Mouse (Mus musculus) cerebellum, adult 11 months (tissue): ENCODE measurements around the gene Ccdc65.
"Not testable (repeated sequence)": the region's sequence is repeated elsewhere in the genome, so short reads cannot be mapped to it uniquely, and the experiment has no call there.

Experiments
- DNase-seq: peaks from one replicate; pipeline ENCODE4 v3.0.0; 2022

Gene Ccdc65

DNA sequence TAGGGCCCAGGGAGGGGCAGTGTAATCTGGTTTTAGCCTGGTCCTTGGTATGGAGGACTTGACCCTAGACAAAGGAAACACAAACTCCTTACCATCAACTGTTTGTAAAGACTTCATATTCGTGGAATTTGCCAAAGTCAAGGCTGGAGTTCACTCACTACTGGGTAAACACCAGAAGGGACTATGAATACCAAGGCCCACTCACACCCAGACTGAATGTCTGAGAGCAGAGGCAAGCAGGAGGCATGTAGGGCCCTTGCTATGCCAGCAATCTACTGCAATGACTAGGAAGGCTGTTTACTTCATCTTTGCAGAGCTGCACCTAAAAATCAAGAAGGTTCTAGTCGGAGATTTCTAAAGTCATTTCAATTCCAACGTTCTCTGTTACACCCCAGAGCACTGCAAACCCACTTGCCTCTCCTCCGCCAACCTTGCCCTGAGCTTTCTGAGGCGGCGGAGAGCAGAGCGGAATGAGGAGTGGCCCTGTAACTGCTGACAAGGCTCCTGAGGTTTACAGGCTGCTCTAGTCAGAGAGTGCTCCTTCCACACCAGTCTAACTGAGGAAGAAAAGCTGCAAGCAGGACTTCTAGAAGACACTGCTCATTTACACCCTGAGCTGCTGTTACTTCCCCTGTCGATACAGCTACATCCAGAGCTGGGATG lies 34.9 kb downstream of the Ccdc65 start:
- DNase-seq, result no peak

DNA sequence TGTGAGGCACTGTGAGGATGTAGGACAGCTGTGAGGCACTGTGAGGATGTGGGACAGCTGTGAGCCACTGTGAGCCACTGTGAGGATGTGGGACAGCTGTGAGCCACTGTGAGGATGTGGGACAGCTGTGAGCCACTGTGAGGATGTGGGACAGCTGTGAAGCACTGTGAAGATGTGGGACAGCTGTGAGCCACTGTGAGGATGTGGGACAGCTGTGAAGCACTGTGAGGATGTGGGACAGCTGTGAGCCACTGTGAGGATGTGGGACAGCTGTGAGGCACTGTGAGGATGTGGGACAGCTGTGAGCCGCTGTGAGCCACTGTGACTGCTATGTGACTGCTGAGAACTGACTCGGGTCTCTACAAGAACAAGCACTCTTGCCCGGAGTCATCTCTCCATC lies 35.9 kb downstream of the Ccdc65 start:
- not testable (repeated sequence) for DNase-seq

DNA sequence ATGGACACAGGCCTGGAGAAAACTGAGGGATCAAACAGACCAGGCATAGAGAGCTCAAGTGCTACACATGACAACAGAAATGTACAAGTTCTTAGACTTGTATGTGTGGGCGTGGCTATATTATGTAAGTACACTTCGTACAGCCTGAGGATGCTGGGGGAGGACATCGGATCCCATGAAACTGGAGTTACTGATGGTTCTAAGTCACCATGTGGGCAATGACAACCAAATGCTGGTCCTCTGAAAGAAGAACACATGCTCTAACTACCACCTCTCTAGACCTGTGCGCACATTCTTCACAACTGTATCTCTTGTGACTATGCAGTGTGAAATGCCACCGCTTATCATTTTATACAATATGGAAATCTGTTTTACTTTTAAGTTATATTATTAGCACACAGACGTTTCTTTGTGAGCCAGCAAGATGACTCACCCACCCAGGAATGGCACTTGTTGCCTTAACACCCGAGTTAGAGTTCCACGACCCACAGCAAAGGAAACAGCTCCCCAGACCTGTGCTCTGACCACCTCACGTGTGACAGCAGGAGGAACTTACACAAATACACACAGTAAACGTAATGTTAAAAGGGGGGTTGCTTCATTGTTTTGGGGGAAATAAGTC lies 38.4 kb downstream of the Ccdc65 start:
- DNase-seq, result no peak

DNA sequence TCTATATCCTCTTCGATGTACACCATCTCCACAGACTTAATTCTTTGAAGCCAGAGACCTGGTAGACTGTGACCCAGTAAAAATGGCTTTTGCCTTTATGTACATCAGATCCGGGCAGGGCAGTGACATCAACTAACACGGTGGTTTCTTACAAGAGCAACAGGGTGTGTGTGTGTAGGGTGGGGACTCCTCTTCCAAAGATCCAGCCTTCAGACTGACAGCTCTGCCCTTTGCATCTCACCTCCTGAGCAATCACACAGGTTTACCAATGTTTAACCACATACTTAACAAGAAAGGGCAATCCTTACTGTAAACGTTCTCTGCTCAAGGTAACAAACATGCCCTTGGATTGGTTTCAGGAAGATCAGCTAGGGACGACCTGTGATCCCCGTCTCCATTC lies 39.3 kb downstream of the Ccdc65 start:
- DNase-seq, result no peak

DNA sequence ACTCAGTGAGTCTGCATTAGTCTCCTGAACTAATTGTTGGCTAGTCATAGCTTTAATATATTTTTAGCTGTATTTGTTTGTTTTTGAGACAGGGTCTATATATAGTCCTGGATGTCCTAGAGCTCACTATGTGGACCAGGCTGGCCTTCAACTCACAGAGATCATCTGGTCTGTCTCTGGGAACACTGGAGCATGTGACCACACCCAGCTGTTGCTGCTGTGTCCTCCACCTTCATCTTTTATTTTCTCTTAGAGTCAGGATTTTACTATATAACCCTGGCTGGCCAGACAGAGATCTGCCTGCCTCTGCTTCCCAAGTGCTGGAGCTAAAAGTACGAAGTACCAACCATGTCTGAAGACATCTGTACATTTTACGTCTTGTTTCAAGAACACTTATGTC lies 41.1 kb downstream of the Ccdc65 start:
- DNase-seq, result no peak

DNA sequence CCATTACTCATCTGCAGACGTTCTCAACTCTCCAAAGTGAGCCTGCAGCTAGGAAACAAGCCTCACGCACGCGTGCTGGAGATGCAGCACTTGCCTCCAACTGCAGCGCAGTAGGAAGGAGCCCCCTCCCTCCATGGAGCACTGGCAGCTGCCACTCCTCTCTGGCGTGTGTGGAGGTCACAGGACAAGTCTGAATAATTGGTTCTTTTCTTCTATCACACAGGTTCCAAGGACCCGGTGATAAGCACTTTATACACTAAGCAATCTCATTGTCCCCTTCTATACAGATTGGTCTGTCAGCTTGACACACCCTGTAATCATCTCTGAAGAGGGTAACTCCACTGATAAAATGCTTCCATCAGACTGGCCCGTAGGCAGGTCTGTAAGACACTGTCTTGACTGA lies 45.0 kb downstream of the Ccdc65 start:
- no peak for DNase-seq

DNA sequence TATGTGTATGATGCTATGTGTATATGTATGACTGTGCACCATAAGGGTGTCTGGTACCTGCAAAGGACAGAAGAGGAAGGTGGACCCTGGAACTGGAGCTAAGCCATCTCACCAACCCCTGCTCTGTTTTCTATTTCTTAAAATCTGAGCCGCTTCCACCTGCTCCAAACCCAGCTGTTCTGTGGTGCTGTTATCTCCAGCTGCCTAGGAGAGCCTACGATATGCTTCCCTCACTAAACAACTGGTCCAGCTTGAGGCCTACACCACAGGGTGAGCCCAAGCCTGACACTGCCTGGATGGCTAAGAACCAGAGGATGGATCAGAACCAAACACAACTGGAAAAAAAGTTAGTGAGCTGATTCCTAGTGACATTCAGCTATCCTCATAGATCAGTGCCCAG lies 46.1 kb downstream of the Ccdc65 start:
- DNase-seq, result no peak

DNA sequence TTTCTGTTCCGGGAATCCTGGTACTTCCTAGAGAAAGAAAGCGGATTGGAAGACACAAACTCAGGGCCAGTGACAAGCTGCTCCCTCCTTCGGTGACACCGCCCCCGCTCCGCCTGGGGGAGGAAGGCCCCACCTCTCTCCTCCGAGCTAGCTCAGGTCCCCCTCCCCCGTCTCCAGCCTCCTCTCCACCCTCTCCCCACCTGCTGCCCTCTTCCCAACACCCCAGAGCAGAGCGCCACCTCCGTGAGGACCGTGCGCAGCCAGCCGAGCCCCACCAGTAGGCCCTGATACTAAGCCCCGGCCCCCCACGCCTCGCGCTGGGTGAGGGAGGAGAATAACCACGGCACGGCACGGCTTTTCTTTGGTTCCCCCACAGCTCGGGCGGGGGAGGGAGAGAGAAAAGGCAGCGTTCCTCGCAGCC lies 54.2 kb downstream of the Ccdc65 start:
- peak; percentile 62 for DNase-seq

DNA sequence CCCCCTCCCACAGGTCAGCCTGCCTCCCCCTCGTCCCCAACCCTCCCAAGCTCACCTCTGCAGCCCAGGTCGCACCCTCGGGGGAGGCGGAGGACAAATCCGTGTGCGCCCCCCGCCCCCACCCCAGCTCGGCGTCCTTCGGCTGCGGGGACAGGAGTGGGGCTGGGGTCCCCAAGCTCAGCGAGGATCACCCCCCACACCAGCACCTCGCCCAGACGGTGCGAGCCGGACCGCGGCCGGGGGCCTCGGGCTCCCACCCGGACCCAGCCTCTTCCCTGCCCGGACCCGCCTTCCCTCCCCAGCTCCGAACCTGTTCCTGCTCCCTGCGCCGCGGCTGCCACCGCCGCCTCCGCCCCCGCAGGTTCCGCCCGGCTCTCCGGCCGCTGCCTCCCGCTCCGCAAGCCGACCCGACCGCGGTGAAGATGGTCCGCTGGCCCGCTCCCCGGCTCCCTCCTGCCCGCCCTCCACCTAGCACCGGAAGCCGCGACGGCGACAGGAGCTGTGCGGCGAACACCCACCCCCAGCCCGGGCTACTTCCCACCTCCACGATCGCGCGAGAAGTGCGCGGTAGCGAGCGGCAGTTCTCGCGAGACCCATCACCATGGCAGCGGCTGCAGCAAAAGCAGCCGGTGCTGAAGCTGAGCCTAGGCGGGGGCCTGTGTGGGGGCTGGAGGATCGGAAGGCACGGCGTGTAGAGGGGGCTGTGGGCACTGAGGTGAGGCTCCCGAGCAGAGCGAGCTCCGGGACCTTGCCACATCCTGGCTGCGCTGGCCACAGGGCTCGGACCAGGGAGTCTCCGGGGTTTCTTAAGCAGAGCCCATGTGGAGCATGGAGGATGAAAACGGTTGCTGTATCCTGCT lies 54.9 kb downstream of the Ccdc65 start, which contains the start of gene Arf3:
Arf3 (minus strand) TSS at position 545 of the 860 bp plus-strand sequence.
- DNase-seq, result peak; percentile 90

DNA sequence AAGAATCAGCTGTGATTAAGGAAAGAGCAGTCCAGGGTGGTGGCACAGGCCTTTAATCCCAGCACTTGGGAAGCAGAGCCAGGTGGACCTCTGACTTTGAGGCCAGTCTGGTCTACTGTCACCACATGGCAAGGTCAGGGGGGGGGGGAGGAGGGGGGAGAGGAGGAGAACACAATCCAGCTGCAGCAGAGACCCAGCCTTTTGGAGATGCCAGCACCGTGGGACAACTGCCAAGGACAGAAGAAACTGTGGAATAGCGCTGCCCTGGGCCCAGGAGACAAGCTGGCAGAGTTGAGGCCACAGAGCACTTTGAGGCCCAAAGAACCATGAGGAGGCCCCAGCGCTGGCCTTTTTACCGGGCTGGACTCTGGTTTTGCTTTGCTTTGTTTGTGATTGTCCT lies 57.9 kb downstream of the Ccdc65 start:
- no peak for DNase-seq

DNA sequence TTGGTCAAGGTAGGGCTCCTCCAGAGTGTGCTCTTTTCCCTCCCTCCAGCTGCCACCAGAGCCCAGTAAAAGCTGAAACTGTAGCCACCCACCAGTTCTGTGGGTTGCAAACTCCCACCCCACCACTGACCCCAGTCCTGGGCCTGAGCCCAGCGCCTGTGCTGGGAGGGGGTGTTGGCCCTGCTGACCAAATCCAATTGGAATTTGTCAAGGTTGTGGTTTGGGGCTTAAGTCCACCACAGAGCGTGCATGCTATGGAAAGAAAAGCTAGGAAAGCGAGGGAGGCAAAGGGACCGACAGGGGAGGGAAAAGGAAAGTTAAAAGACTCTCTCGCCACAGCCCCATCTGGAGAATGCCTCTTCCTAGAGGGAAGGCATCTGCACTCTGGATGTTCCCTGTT lies 60.3 kb downstream of the Ccdc65 start:
- DNase-seq, result no peak

DNA sequence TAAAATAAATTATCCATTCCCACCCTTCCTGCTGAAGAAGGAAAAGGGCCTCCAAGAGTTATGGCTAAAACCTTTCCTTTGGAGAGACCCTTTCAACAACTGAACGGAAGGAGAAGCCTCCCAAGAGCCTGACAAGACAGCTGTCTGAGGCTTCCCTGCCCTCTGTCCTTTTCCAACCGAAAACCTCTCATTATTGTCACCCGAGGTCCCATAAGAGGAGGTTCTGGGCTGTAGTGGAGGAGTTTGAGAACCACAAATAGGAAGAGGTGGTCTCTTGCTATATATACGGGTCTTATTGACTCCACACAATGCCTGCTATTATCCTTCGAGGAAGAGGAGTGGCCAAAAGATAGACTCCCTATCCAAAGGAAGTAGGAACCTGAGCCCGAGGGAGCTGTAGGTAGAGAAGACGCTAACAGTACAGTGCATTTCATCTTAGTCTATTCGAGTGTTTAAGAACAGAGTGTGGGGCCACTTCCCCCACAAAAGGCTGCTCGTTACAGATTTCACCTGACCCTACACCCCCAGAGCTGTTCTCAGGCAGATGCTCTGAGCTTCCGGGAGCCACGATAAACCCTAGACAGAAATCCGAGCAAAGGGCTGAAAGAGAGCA lies 63.9 kb downstream of the Ccdc65 start:
- DNase-seq, result no peak

DNA sequence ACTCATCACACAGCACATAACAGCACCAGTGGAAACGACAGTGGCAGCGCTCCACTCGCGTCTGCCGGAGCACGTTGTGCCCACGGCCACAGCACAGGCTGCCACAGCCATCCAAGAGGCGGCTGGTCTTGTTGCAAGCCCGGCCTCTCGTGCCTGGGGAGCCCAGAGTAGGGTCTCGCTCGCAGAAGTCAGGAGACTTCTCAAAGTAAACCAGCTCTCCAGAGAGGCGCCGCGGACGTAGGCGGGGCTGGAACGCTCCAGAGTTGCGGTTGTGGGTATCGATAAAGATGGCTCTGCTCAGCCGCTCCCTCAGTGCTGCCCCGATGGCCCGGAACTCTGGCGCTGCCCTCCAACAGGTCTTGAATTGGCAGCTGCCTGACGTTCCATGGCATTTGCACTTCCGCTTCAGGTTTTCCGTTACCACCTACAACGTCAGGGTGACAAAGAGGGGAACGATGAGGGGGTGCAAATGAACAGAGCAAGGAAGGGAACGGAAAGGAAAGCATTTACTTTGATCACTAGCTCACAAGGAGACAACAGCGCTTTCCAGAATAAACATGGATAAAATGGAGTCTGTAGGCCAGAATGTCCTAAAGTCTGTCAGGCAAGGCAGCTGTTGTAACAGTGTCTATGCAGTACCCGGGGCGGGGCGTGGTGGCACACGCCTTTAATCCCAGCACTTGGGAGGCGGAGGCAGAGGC lies 64.7 kb downstream of the Ccdc65 start:
- DNase-seq, result no peak
